Mouse (Mus musculus) cerebellum, adult 8-10 months (tissue): ENCODE measurements around the gene Perm1.

Experiments
- DNase-seq: peaks from one replicate; pipeline ENCODE4 v3.0.0; 2022

The Perm1 gene

GRCm38 (mm10) chr4:156215649-156216048 is at the start of gene Perm1:
Perm1 (plus strand) TSS chr4:156215868.
- no peak for DNase-seq

- DNase-seq, result no peak
Measured at GRCm38 (mm10) chr4:156166477-156166876, 49.2 kb upstream of the Perm1 start.

DNA sequence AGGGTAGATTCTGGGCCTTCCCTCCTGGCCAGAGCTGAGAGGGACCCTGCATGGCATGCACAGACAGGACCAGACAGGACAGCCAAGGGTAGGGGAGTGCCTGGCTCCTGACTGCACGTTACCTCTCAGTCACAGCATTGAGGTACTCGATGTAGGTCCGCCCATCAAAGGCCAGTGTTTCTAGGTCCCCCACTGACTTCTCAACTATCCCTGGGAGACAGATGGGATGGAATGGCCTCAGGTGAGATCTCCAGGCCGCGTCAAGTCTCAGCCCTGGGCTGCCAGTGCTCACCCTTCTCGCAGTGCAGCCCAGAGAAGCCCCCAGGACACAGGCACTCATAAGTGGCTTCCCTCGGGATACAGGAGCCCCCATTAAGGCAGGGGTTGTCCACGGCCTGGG is 47.1 kb upstream of the Perm1 start:
- no peak for DNase-seq

DNA sequence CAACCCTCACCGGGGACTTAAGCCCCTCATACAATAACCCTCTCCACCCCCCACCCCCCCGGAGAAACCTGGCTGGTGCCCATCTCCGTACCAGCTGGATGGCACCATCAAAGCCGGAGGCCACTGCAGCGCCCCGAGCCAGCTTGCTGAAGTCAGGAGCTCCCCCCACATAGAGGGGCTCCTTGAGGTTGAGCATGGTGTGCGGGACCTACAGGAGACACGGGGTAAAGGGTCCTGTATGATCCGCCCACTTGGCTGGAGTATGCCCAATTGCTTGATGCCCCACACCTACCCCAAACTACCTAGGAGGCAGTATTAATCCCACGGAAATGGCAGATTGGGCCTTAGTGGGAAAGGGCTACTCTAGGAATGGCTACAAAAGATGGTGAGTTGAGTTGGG is 46.5 kb upstream of the Perm1 start:
- DNase-seq, result no peak

GRCm38 (mm10) chr4:156171828-156172227 is 43.8 kb upstream of the Perm1 start:
- no peak for DNase-seq

- no peak for DNase-seq
Measured at GRCm38 (mm10) chr4:156177630-156178029, 38.0 kb upstream of the Perm1 start.

- DNase-seq, result no peak
Measured at GRCm38 (mm10) chr4:156183747-156184146, 31.9 kb upstream of the Perm1 start.

DNA sequence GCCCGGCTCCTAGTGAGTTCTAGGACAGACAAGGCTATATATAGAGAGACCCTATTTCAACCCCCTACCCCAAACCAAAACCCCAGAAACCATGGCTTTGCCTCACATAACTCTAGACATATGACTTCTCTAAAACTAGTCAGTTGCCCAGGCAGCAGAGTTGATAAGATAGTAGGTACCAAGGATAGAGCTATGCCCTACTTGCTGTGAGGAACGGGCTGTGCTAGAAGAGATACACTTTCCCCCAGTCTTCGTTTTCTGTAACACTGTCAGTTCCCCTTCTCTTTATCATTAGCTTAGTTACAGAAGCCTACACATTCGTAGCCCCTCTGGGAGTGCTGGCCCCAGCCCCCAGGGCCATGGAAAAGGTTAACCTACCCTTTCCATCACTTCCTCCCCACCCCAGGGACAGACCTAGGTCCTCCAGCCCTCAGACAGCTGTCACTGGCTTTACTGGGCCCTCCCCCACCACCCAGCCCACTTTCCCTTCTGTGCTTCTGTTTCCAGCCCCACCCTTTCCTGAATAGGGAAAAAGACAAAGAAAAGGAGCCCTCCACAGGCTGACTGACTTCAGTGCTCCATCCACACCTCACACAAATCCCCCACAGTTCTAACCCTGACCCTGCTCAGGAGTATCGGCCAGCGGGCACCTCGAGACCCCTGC is 31.2 kb upstream of the Perm1 start:
- no peak for DNase-seq

DNA sequence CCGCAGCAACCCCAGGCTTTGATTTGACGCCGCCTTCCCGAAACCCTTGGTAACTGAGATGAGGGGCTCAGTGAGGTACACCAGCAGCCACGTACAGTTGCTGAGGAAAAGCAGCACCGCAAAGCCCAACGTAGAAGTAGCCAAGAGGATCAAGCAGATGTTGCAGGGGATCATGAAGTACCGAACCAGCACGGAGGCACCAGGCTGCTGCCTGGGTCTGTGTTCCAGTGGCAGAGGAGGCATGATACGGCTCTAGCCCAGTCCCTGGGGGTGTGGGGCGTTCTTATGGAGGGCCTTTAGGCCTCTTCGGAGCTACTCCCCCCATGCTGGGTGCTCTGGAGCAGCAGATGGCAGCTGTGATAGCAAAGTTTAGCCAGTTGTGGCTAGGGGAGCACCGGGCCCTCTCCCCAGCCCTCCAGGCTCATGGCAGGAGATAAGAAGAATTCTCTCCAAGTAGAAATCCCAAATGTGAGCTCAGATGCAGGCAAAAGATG is 30.2 kb upstream of the Perm1 start:
- no peak for DNase-seq

DNA sequence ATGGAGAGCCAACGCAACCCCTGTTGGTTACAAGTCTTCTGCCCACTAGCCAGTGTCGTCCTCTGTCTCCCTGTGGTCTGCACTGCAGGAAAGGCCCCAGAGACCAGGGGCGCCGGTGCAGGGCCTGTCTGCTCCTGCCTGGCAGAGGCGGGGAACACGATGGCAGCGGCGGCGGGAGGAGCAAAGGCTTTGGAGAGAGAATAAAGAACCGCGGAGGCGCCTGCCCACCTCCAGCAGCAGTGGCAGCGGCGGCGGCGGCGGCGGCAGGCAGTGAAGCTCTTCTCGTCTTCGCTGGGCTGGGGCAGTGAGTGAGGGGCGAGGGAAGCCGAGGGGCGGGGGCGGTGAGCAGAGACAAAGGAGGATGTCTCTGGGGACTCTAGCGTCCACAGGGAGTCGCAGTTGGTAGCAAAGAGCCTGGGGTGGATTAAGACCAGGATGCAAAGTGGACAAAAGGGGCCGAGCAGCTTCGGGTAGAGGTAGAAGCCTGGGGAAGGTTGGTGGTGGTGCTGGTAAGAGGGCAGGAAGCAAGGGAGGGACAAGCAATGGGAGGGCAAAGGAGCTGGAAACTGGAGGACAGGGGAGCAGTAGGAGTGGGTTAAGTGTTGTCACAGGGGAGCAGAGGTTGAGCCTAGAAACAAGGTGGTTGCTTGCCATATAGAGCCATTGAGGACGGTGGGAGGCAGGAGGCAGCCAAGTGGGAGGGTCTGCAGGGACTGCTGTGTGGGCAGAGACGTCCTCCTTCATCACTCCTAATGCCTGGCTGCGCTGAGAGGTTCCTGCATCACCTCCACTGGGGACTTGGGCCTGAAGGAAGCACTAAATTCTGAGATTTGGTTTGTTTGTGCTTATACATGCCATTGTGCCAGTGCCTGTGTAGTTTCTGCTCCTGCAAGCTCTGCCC is 29.5 kb upstream of the Perm1 start:
- DNase-seq, result no peak

DNA sequence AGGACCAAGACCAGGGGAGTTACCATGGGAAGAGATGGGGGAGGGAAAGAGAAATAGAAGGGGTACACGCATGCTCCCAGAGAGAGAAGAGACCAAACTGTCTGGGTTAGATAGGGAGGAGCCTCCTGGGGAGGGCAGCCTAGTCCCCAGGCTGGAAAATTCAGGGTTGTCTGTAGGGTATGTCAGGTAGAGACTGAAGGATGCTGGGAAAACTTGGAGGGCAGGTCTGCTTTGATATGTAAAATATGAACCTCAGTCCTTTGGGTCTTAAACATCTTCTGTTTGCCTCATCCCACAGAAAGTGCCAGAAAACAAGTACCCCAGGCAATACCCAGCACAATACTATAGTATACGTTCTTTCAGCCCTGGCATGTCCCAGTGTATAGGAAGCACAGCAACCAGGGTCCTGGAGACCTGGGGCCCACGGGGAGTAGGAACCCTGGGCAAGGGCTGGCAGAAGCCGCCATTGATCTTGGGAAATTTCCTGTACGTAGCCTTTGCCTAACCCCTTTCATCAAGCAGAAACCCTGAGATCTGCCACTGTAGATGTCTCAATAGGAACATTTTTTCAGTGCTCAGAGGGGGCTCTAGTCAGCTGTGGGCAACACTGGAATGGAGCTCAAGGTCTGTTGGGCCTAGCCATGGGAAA is 27.4 kb upstream of the Perm1 start:
- DNase-seq, result no peak

DNA sequence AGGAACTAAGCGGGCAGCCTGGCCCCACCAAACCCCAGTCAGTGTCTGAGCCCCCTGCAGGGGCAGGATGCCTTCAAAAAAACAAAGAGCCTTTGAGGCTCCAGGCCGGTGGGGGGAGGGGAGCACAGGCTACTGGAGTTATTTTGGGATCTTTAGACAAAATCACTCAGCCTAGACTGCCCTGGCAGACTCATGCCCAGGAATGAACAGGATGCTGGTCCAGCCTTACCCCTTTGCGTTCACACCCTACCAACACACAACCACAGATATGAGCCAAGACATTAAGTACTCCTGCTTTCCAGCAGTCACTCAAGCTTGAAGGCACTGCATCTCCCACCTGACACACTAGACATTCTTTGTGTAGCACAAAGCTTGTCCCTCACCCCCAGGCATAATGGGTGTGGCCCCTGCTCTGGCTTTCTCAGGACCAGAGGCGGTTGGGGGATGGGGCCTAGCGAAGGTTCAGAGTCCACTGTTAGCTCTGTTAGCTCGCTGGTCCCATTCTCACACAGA is 26.8 kb upstream of the Perm1 start:
- no peak for DNase-seq

DNA sequence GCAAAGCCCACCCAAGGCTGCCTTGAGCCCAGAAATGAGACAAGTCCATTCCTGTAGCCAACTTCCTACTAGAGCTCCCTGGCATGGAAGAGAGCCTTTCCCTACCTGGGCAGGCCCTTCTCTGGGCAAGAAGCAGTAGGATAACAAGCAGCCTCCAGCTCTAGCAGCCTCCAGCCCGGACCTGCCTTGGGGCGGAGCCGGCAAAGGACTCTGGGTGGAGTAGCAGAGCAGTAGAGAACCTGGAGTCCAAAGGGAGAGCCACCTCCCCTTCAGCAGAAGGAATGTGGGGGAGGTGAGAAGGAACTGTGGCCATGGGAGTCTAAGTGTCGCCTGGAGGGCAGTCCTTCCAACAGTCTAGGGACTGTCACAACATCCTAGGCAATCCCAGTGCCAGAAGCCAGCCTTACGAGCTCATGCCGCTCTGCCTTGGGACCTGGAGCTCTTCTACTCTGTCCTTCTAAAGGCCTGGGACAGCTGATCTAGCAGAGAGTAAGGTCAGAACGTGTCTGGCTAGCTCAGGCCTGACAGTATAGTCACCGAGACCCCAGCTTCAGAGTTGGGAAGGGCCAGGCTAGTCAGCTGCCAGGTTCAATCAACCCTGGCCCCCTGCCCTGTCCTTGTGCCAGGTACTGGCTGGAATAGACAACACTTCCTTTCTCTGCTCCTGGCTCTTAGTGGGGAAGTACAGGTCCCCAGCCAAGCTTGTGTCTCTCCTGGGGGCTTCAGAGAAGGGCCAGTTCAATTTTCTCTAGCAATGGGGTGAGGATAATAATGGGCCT is 23.1 kb upstream of the Perm1 start:
- DNase-seq, result no peak

DNA sequence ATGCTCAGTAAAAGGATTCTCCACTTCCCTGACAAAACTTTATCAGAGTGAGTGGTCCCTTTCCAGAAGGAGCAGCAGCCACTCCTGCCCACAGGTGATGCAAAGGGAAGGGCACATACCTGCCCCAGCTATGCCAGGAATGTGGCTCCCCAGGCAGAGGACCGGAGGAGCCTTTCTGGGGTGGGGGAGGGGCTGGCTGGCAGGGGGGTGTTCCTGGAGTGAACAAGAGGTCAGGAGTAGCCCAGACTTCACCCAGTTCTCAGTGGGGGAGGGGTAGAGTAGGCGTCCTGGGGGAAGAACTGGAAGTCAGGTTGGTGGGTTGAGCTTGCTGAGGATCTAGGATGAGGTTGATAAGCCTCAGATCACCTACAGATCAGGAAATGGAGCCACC is 22.5 kb upstream of the Perm1 start:
- no peak for DNase-seq

DNA sequence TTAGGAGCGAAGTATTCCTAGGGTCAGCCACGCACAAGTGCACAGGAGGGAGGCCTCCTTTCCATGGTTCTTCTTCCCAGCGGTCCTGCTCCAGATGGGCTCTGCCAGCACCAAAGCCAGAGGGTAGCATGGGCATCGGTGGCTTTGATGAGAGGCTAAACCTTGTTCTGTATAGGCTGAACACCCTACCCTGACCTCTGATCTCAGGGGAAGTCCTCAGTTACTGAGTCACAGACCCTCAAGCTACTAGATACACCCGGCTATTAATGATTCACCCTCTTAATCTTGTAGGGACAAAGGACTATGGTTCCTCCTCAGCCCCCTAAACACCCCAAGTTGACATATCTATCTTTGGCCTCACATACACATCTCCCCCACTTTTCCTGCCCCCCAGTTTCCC is 21.8 kb upstream of the Perm1 start:
- no peak for DNase-seq

- no peak for DNase-seq
Measured at GRCm38 (mm10) chr4:156194346-156194745, 21.3 kb upstream of the Perm1 start.

DNA sequence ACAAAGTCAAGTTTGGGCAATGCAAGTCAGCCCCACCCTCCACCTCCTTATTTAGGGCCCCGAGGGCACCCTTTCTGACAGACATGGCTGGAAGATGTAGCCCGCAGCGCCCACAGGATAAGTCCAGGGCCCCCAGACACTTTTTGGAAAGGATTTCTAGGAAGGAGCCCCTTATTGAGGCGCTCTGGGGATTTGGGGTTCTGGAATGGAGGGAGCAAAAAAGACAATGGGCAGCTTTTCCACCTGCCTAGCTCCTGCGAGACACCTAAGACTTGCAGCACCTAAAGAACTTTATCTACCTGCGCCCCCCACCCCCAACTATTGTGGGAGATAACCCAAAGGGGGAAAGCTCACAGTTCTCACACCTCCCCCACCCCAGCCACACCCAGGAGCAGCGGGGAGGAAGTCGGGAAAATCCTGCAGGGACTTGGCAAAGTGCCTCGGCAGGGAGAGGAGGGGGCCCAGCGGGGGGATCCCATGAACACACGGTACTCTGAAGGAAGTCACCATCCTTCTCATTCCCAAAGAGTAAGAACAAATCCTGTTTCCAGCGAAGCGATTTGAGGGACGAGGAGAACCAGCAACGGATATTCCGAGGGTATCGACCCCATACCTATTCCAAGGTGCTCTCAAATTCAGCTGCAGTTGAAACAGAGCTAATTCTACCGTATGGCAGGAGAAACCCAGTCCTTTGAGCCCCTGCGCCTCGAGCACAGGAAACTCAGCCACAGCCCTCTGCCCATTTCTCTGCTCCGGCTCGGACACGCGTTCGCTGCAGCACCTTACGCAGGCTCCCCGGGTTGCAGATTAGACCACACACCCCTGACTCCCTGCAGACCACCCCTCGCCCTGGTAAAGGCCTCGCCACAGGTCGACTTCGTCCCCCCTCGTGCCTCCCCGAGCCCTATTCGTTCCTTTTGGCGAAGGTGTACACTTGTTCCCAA is 19.5 kb upstream of the Perm1 start:
- peak; percentile 63 for DNase-seq

DNA sequence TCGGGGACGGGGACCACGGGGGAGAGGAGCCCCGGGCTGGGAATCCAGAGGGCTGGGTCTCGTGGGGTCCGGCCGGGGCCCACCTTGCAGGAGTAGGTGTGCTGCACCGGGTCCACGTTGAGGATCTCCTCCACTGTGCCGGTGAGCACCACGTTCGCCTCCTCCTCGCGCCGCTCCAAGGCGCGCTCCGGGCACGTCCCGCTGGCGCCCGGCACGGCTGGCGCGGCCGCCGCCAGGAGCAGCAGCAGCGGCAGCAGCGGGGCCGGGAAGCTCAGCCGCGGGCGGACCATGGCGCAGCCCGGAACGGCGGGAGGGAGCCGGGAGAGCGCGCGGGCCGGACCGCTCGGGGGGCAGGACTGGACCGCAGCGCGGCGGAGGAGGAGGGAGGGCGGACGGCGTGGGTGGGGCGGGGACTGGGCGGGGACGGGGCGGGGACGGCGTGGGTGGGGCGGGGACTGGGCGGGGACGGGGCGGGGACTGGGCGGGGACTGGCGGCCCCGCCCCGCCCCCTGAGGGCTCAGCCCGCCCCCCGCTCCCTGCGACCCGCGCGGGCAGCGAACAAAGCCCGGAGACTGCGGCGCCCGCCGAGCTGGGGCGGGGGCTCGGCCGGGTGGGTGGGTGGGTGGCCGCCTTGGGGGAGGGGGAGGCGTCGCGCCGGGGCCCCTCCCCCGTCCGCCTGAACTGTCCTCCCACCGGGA is 18.4 kb upstream of the Perm1 start, which contains the start of gene Agrn:
Agrn (minus strand) TSS at position 358 of the 698 bp plus-strand sequence.
- DNase-seq, result peak; percentile 68

DNA sequence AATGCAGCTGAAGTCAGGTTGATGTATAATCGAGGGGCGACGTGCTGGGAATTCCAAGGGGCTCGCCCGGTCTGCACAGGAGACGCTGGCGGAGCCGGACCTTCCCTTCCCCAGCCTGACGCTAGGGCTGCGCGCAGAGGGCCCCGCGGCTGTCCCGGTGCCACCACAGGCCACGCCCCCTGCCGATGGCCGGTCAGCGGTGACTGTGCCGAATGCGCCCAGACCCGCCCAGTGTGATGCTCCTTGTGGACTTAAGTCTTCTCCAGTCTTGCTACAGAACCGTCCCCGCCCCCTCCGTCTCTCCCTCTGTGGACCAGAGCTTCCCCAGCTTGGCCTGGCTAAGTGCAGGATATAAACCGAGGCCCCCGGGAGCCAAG is 17.9 kb upstream of the Perm1 start:
- peak; percentile 84 for DNase-seq

GRCm38 (mm10) chr4:156200623-156201475 is 14.8 kb upstream of the Perm1 start, which contains the start of gene Isg15:
Isg15 (minus strand) TSS chr4:156200818.
- DNase-seq, result no peak
